In genomic region chr2:79428569-79429104, GRCm38 (mm10) we compare ENCODE assay signal across 9 mouse cellular contexts. TPM values are rescaled to one million over a fixed set of nuclear protein-coding genes. Genes with fewer than 3 reads are reported as not detected.
DNase-seq lines count a peak whose midpoint lies in the region; ATAC-seq and TF ChIP-seq lines count a peak whose summit lies in the region.
"Had no signal": no experiment of that assay in that cellular context is flagged by ENCODE, and none has a peak within 500 bp of the region (broad histone marks: within the 10 kb centered on the region; RNA-seq: fewer than 3 reads in every experiment).

No protein-coding gene starts in this region.

- H3K4me2 ChIP-seq in stomach, embryonic 16.5 days (ENCODE audit: low read depth, low read length): peak overlapping the region; percentile 78

- H3K9ac ChIP-seq in stomach, embryonic 16.5 days (ENCODE audit: low read length): peak overlapping the region; percentile 67

- ATAC-seq in megakaryocyte progenitor cell, adult 5-6 weeks (replicated peaks; ENCODE audit: poor library complexity): peak; percentile 81
- 0 out of 2 replicates have a peak, but pooled peaks have one; percentile 21 for ATAC-seq in stomach, embryonic 16.5 days (ENCODE audit: insufficient read depth, low FRiP score)
- no peak for ATAC-seq in erythroid progenitor cell, adult 5-6 weeks (replicated peaks; ENCODE audit: low FRiP score, poor library complexity, severe bottlenecking)

- TF ChIP-seq POLR2A in lung, adult 2 months (IDR thresholded peaks at IDR 0.05; ENCODE audit: borderline replicate concordance, extremely low read depth, low read depth, low read length): no peak
- no peak for TF ChIP-seq POLR2A in cortical plate, adult 2 months (IDR thresholded peaks at IDR 0.05; ENCODE audit: extremely low read depth, insufficient read depth, low read length)

- under 1% methylated on average over 35 of the region's 35 CpGs for WGBS in lung, adult 2 months
- WGBS in heart, embryonic 10.5 days: under 1% methylated on average over 34 of the region's 35 CpGs
- under 1% methylated on average over 35 of the region's 35 CpGs for WGBS in stomach, embryonic 16.5 days

- H3K27ac ChIP-seq in cortical plate, adult 2 months (ENCODE audit: insufficient read depth, low read length): no peak overlapping the region
- 0 out of 2 replicates have a peak overlapping the region, but pooled peaks have one; percentile 47 for H3K27ac ChIP-seq in heart, embryonic 10.5 days
- H3K27ac ChIP-seq in stomach, embryonic 16.5 days (ENCODE audit: low read length): no peak overlapping the region

- peak; percentile 19 for DNase-seq in lung, adult 2 months
- no peak for DNase-seq in lung, postnatal 25 days (ENCODE audit: low spot score)
- no peak for DNase-seq in heart, embryonic 10.5 days (ENCODE audit: low spot score)
- peak; percentile 16 for DNase-seq in kidney, postnatal 14 days

- no peaks in the 10 kb centered on the region; the same call in 1 of the 2 replicates for H3K4me1 ChIP-seq in lung, adult 2 months (ENCODE audit: control insufficient read depth, insufficient read depth, low read length)
- H3K4me1 ChIP-seq in cortical plate, adult 2 months (ENCODE audit: control insufficient read depth, insufficient read depth, low read length): no peaks in the 10 kb centered on the region
- peaks cover 6% of the 10 kb centered on the region for H3K4me1 ChIP-seq in heart, embryonic 10.5 days
- H3K4me1 ChIP-seq in stomach, embryonic 16.5 days (ENCODE audit: control insufficient read depth, insufficient read depth, low read length): peaks cover 5% of the 10 kb centered on the region; the same call in 1 of the 2 replicates

- no peaks in the 10 kb centered on the region for H3K36me3 ChIP-seq in heart, embryonic 10.5 days
- no peaks in the 10 kb centered on the region for H3K36me3 ChIP-seq in stomach, embryonic 16.5 days (ENCODE audit: control insufficient read depth, insufficient read depth, low read length)

- no peaks in the 10 kb centered on the region for H3K9me3 ChIP-seq in heart, embryonic 10.5 days
- H3K9me3 ChIP-seq in stomach, embryonic 16.5 days (replicated peaks; ENCODE audit: control insufficient read depth, low read length): no peaks in the 10 kb centered on the region

- peak overlapping the region; percentile 46 for H3K4me3 ChIP-seq in lung, adult 2 months (replicated peaks; ENCODE audit: extremely low read depth, low read depth, low read length)
- peak overlapping the region; percentile 43 for H3K4me3 ChIP-seq in cortical plate, adult 2 months (ENCODE audit: insufficient read depth, low read length)
- peak overlapping the region; percentile 71 for H3K4me3 ChIP-seq in heart, embryonic 10.5 days
- peak overlapping the region; percentile 58 for H3K4me3 ChIP-seq in stomach, embryonic 16.5 days (replicated peaks; ENCODE audit: low read length)

- TF ChIP-seq CTCF in lung, adult 2 months (IDR thresholded peaks at IDR 0.05; ENCODE audit: insufficient read depth, low read length): no peak
- TF ChIP-seq CTCF in cortical plate, adult 2 months (IDR thresholded peaks at IDR 0.05; ENCODE audit: extremely low read depth, insufficient read depth, low read length): no peak

- H3K27me3 ChIP-seq in heart, embryonic 10.5 days (ENCODE audit: insufficient read depth, poor library complexity, severe bottlenecking): peaks cover 14% of the 10 kb centered on the region
- H3K27me3 ChIP-seq in stomach, embryonic 16.5 days (ENCODE audit: control insufficient read depth, insufficient read depth, low read length): no peaks in the 10 kb centered on the region; the same call in 1 of the 2 replicates

RNA-seq across cellular contexts. Expression of gene Neurod1, which starts 27.9 kb away (rescaled TPM):
- polyA plus RNA-seq in lung, adult 2 months (2012; rRNA removed): not detected in 2 replicates
- 11.8 and 14.5 TPM in 2 replicates for polyA plus RNA-seq in cortical plate, adult 2 months (2012; rRNA removed)
- 0.25 and 0.57 TPM in 2 replicates for polyA plus RNA-seq in heart, embryonic 10.5 days (2016; fragmentation: Nextera tagmentation; extraction: Ambion mirVana)
- total RNA-seq in megakaryocyte progenitor cell, adult 5-6 weeks (2015): not detected in 2 replicates
- total RNA-seq in megakaryocyte progenitor cell, adult 5-6 weeks (2017): not detected in 2 replicates
- polyA plus RNA-seq in stomach, embryonic 16.5 days (2015; fragmentation: Nextera tagmentation; extraction: Ambion mirVana): 1.1 and 1.8 TPM in 2 replicates
- total RNA-seq in erythroid progenitor cell, adult 5-6 weeks (2015; ENCODE audit: low replicate concordance): not detected in 2 replicates
- total RNA-seq in erythroid progenitor cell, adult 5-6 weeks (2017; ENCODE audit: low replicate concordance): not detected in 2 replicates
- total RNA-seq: neutrophil, adult 5-6 weeks had no signal

RNA-seq across cellular contexts. Expression of gene Cerkl, which starts 27.9 kb away (rescaled TPM):
- 1.1 and 1.2 TPM in 2 replicates for polyA plus RNA-seq in lung, adult 2 months (2012; rRNA removed)
- 3.3 and 5.1 TPM in 2 replicates for polyA plus RNA-seq in cortical plate, adult 2 months (2012; rRNA removed)
- 0.15 and 1.5 TPM in 2 replicates for polyA plus RNA-seq in heart, embryonic 10.5 days (2016; fragmentation: Nextera tagmentation; extraction: Ambion mirVana)
- 3.3 and 4.8 TPM in 2 replicates for total RNA-seq in megakaryocyte progenitor cell, adult 5-6 weeks (2015)
- total RNA-seq in megakaryocyte progenitor cell, adult 5-6 weeks (2017): 6.0 and 9.9 TPM in 2 replicates
- 1.5 and 1.7 TPM in 2 replicates for polyA plus RNA-seq in stomach, embryonic 16.5 days (2015; fragmentation: Nextera tagmentation; extraction: Ambion mirVana)
- 2.9 and 3.6 TPM in 2 replicates for total RNA-seq in erythroid progenitor cell, adult 5-6 weeks (2015; ENCODE audit: low replicate concordance)
- total RNA-seq in erythroid progenitor cell, adult 5-6 weeks (2017; ENCODE audit: low replicate concordance): 4.3 and 10.5 TPM in 2 replicates

Comparison
In these comparisons a context has a peak if more than half of its experiments do, and no peak if none do; other contexts are left out.
1. DNase-seq: peak in lung, adult 2 months (single experiment) and kidney, postnatal 14 days (single experiment); none in lung, postnatal 25 days (single experiment) and heart, embryonic 10.5 days (single experiment).
2. Peak in every context shown above with its lines, with median percentiles within 50 percentile points of each other: H3K4me3 ChIP-seq.